Mouse (Mus musculus) erythroblast, embryonic 14.5 days (primary cell): ENCODE measurements at regions not wholly inside any gene's neighbourhood (a gene's known extent, or its start where the extent isn't known, plus 50 kb on each side); places are given as distances from the start of the nearest gene placed in this dataset.

Experiments used
- GATA1 ChIP-seq: IDR thresholded peaks from 2 replicates; pipeline ENCODE4 v1.6.1; 2012; ENCODE audit warnings: low read length, inconsistent platforms, mixed read lengths
- TAL1 ChIP-seq: IDR thresholded peaks from 3 replicates; pipeline ENCODE4 v1.6.1; 2012; ENCODE audit warnings: low read length, inconsistent platforms, mixed read lengths

DNA sequence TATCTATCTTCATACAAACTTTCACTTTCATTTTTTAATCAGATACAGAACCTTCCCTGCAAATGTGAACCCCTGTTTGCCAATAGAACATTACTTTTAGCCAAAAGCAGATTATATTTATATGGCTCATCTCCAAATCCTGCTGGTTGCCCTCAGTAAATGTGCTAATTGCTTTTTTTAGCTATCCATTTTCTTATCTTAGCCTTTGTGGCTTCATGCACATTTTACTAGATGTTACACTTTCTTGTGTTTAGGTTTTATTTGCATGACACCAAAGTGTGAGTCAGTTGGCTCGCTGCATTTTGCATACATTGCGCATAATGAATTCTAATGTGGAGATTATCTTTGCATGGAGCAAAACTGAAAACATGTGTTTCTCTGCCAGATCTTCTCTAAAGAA is 211.3 kb upstream of the Ube2e3 start:
- TF ChIP-seq GATA1 (no peak), TAL1 (no peak)
